Mouse (Mus musculus) neural tube, embryonic 15.5 days (tissue): ENCODE results near the gene Ncor2. TPM values are rescaled to one million over a fixed set of nuclear protein-coding genes. Genes with fewer than 3 reads are reported as not detected.

Experiments
- ATAC-seq: fragments of 200-750 bp; cut with Nextera tagmentation; 2 replicates; pipeline ENCODE4 v1.8.0; 2017; ENCODE audit warnings: mild to moderate bottlenecking, moderate TSS enrichment, moderate library complexity; ENCODE audit not compliant: low FRiP score
- H3K27ac ChIP-seq: fragments of 300-500 bp; sonication (generic); replicated peaks from 2 replicates; pipeline ENCODE4 v1.5.1; 2015; ENCODE audit warnings: mild to moderate bottlenecking, inconsistent platforms
- H3K27me3 ChIP-seq: fragments of 300-500 bp; sonication (generic); replicated peaks from 2 replicates; pipeline ENCODE4 v1.6.1; 2015; ENCODE audit warnings: inconsistent platforms
- H3K36me3 ChIP-seq: fragments of 300-500 bp; sonication (generic); 2 replicates; pipeline ENCODE4 v1.6.1; 2015; ENCODE audit warnings: inconsistent platforms
- H3K4me1 ChIP-seq: fragments of 300-500 bp; sonication (generic); 2 replicates; pipeline ENCODE4 v1.6.1; 2015; ENCODE audit warnings: inconsistent platforms
- H3K4me2 ChIP-seq: fragments of 300-500 bp; sonication (generic); 2 replicates; pipeline ENCODE4 v1.6.1; 2015; ENCODE audit warnings: inconsistent platforms, mild to moderate bottlenecking, moderate library complexity
- H3K4me3 ChIP-seq: fragments of 300-500 bp; sonication (generic); replicated peaks from 2 replicates; pipeline ENCODE4 v1.5.1; 2015; ENCODE audit warnings: mild to moderate bottlenecking, inconsistent platforms
- H3K9ac ChIP-seq: fragments of 300-500 bp; sonication (generic); replicated peaks from 2 replicates; pipeline ENCODE4 v1.6.1; 2015; ENCODE audit warnings: mild to moderate bottlenecking, inconsistent platforms
- H3K9me3 ChIP-seq: fragments of 300-500 bp; sonication (generic); replicated peaks from 2 replicates; pipeline ENCODE4 v1.6.1; 2016; ENCODE audit warnings: inconsistent platforms
- WGBS: fragments of 180-500 bp; shearing (Covaris S2); methylation state at CpG from one replicate; pipeline ENCODE4 v1.1.7; 2015; ENCODE audit warnings: mixed read lengths; 5-methylcytosine and 5-hydroxymethylcytosine counted together
- polyA plus RNA-seq: library from polyadenylated mRNA; unstranded; fragments of >200 nt; fragmentation: Nextera tagmentation; extraction: Ambion mirVana; gene quantifications from 2 replicates; pipeline ENCODE4 v1.2.1, GENCODE M21; 2015

Ncor2 gene
- polyA plus RNA-seq, 1 experiment from 2014 or later, result 24.2 TPM

GRCm38 (mm10) chr5:125120517-125121303 lies 58.3 kb downstream of the Ncor2 start:
- Histone ChIP-seq H3K4me1 (peaks cover 60% of the 10 kb centered on the region), H3K27me3 (no peaks in the 10 kb centered on the region), H3K4me3 (no peak overlapping the region), H3K27ac (peak overlapping the region; percentile 70), H3K9me3 (no peaks in the 10 kb centered on the region), H3K4me2 (no peak overlapping the region), H3K9ac (no peak overlapping the region), H3K36me3 (peaks cover 37% of the 10 kb centered on the region)
- 62% methylated on average over 17 of the region's 17 CpGs for WGBS
- ATAC-seq, result no peak

GRCm38 (mm10) chr5:125117238-125117637 lies 61.8 kb downstream of the Ncor2 start:
- Histone ChIP-seq H3K4me2 (no peak overlapping the region), H3K27me3 (no peaks in the 10 kb centered on the region), H3K36me3 (peaks cover 49% of the 10 kb centered on the region), H3K9me3 (no peaks in the 10 kb centered on the region), H3K4me1 (peaks cover 42% of the 10 kb centered on the region), H3K4me3 (no peak overlapping the region), H3K9ac (no peak overlapping the region), H3K27ac (no peak overlapping the region)
- ATAC-seq, result no peak
- 83% methylated on average over 5 of the region's 5 CpGs for WGBS

- Histone ChIP-seq H3K4me3 (no peak overlapping the region), H3K36me3 (peaks cover 47% of the 10 kb centered on the region), H3K27me3 (no peaks in the 10 kb centered on the region), H3K4me1 (peaks cover 40% of the 10 kb centered on the region), H3K9me3 (no peaks in the 10 kb centered on the region), H3K4me2 (no peak overlapping the region), H3K9ac (no peak overlapping the region), H3K27ac (peak overlapping the region; percentile 82)
- peak; percentile 68; the same call in 1 of the 2 replicates for ATAC-seq
- WGBS, result 20% methylated on average over 5 of the region's 5 CpGs
These were observed 66.0 kb downstream of the Ncor2 start for GRCm38 (mm10) chr5:125113029-125113428.

- H3K27ac ChIP-seq, result peak overlapping the region; percentile 82
- H3K27me3 ChIP-seq, result no peaks in the 10 kb centered on the region
- H3K9ac ChIP-seq, result no peak overlapping the region
- H3K4me2 ChIP-seq, result no peak overlapping the region
- ATAC-seq, result no peak; the same call in 1 of the 2 replicates
- no peaks in the 10 kb centered on the region for H3K9me3 ChIP-seq
- H3K36me3 ChIP-seq, result peaks cover 49% of the 10 kb centered on the region
- H3K4me1 ChIP-seq, result peaks cover 41% of the 10 kb centered on the region
- WGBS, result 83% methylated on average over 1 of the region's 1 CpGs
- H3K4me3 ChIP-seq, result no peak overlapping the region
These were observed 66.4 kb downstream of the Ncor2 start for GRCm38 (mm10) chr5:125112588-125112987.

GRCm38 (mm10) chr5:125111137-125111536 lies 67.9 kb downstream of the Ncor2 start:
- H3K27ac ChIP-seq, result peak overlapping the region; percentile 82
- H3K36me3 ChIP-seq, result peaks cover 36% of the 10 kb centered on the region
- no peak overlapping the region for H3K4me3 ChIP-seq
- no peaks in the 10 kb centered on the region for H3K9me3 ChIP-seq
- 37% methylated on average over 6 of the region's 6 CpGs for WGBS
- H3K27me3 ChIP-seq, result no peaks in the 10 kb centered on the region
- peaks cover 46% of the 10 kb centered on the region for H3K4me1 ChIP-seq
- no peak; the same call in 1 of the 2 replicates for ATAC-seq
- 0 out of 2 replicates have a peak overlapping the region, but pooled peaks have one; percentile 2 for H3K9ac ChIP-seq
- no peak overlapping the region; the same call in 1 of the 2 replicates for H3K4me2 ChIP-seq

- no peak overlapping the region for H3K4me2 ChIP-seq
- 0 out of 2 replicates have a peak overlapping the region, but pooled peaks have one; percentile 2 for H3K9ac ChIP-seq
- peaks cover 49% of the 10 kb centered on the region for H3K4me1 ChIP-seq
- H3K36me3 ChIP-seq, result peaks cover 36% of the 10 kb centered on the region
- H3K9me3 ChIP-seq, result no peaks in the 10 kb centered on the region
- H3K27me3 ChIP-seq, result no peaks in the 10 kb centered on the region
- WGBS, result 19% methylated on average over 3 of the region's 3 CpGs
- ATAC-seq, result no peak
- no peak overlapping the region for H3K4me3 ChIP-seq
- peak overlapping the region; percentile 82 for H3K27ac ChIP-seq
These were observed 68.3 kb downstream of the Ncor2 start for GRCm38 (mm10) chr5:125110722-125111121.

- no peaks in the 10 kb centered on the region for H3K9me3 ChIP-seq
- 69% methylated on average over 8 of the region's 8 CpGs for WGBS
- no peaks in the 10 kb centered on the region for H3K27me3 ChIP-seq
- no peak overlapping the region for H3K4me3 ChIP-seq
- no peak overlapping the region for H3K9ac ChIP-seq
- no peak for ATAC-seq
- H3K36me3 ChIP-seq, result peaks cover 34% of the 10 kb centered on the region
- H3K27ac ChIP-seq, result peak overlapping the region; percentile 82
- no peak overlapping the region for H3K4me2 ChIP-seq
- peaks cover 49% of the 10 kb centered on the region for H3K4me1 ChIP-seq
These were observed 68.8 kb downstream of the Ncor2 start for GRCm38 (mm10) chr5:125110196-125110595.

GRCm38 (mm10) chr5:125107011-125107651 lies 71.9 kb downstream of the Ncor2 start:
- H3K4me3 ChIP-seq, result no peak overlapping the region
- no peak overlapping the region for H3K9ac ChIP-seq
- no peak for ATAC-seq
- WGBS, result 52% methylated on average over 11 of the region's 11 CpGs
- H3K27me3 ChIP-seq, result no peaks in the 10 kb centered on the region
- H3K4me2 ChIP-seq, result no peak overlapping the region
- H3K4me1 ChIP-seq, result peaks cover 64% of the 10 kb centered on the region
- peaks cover 29% of the 10 kb centered on the region for H3K36me3 ChIP-seq
- H3K9me3 ChIP-seq, result no peaks in the 10 kb centered on the region
- no peak overlapping the region; the same call in 1 of the 2 replicates for H3K27ac ChIP-seq

- ATAC-seq, result no peak
- no peaks in the 10 kb centered on the region for H3K9me3 ChIP-seq
- H3K36me3 ChIP-seq, result peaks cover 38% of the 10 kb centered on the region
- no peak overlapping the region for H3K9ac ChIP-seq
- H3K4me3 ChIP-seq, result no peak overlapping the region
- 89% methylated on average over 16 of the region's 16 CpGs for WGBS
- H3K27me3 ChIP-seq, result no peaks in the 10 kb centered on the region
- H3K27ac ChIP-seq, result no peak overlapping the region
- H3K4me1 ChIP-seq, result peaks cover 60% of the 10 kb centered on the region
- H3K4me2 ChIP-seq, result no peak overlapping the region
These were observed 72.8 kb downstream of the Ncor2 start for GRCm38 (mm10) chr5:125106191-125106590.

GRCm38 (mm10) chr5:125104841-125105240 lies 74.2 kb downstream of the Ncor2 start:
- H3K4me2 ChIP-seq, result no peak overlapping the region
- ATAC-seq, result no peak
- H3K27ac ChIP-seq, result peak overlapping the region; percentile 23
- H3K4me3 ChIP-seq, result no peak overlapping the region
- peaks cover 40% of the 10 kb centered on the region for H3K36me3 ChIP-seq
- WGBS, result 74% methylated on average over 6 of the region's 6 CpGs
- H3K9me3 ChIP-seq, result no peaks in the 10 kb centered on the region
- H3K9ac ChIP-seq, result no peak overlapping the region
- peaks cover 48% of the 10 kb centered on the region for H3K4me1 ChIP-seq
- no peaks in the 10 kb centered on the region for H3K27me3 ChIP-seq

GRCm38 (mm10) chr5:125103396-125103795 lies 75.6 kb downstream of the Ncor2 start:
- Histone ChIP-seq H3K36me3 (peaks cover 40% of the 10 kb centered on the region), H3K4me2 (no peak overlapping the region), H3K9ac (no peak overlapping the region), H3K9me3 (no peaks in the 10 kb centered on the region), H3K4me3 (no peak overlapping the region), H3K27ac (peak overlapping the region; percentile 82), H3K4me1 (peaks cover 48% of the 10 kb centered on the region), H3K27me3 (no peaks in the 10 kb centered on the region)
- ATAC-seq, result no peak
- 23% methylated on average over 6 of the region's 6 CpGs for WGBS

GRCm38 (mm10) chr5:125102907-125103306 lies 76.1 kb downstream of the Ncor2 start:
- Histone ChIP-seq H3K9ac (no peak overlapping the region), H3K4me2 (no peak overlapping the region), H3K36me3 (peaks cover 37% of the 10 kb centered on the region), H3K4me3 (no peak overlapping the region), H3K27me3 (no peaks in the 10 kb centered on the region), H3K9me3 (no peaks in the 10 kb centered on the region), H3K4me1 (peaks cover 48% of the 10 kb centered on the region), H3K27ac (peak overlapping the region; percentile 82)
- 31% methylated on average over 7 of the region's 7 CpGs for WGBS
- peak; percentile 73; the same call in 1 of the 2 replicates for ATAC-seq
